Mouse (Mus musculus) midbrain, embryonic 13.5 days (tissue): ENCODE measurements around the gene Dlat. TPM values are rescaled to one million over a fixed set of nuclear protein-coding genes. Genes with fewer than 3 reads are reported as not detected.

Experiments used
- polyA plus RNA-seq: library from polyadenylated mRNA; unstranded; fragments of >200 nt; fragmentation: Nextera tagmentation; extraction: Ambion mirVana; gene quantifications from 2 replicates; pipeline ENCODE4 v1.2.1, GENCODE M21; 2015

The Dlat gene
- polyA plus RNA-seq, 1 experiment from 2014 or later: 40.9 TPM

Other genes starting within 250 kb of the Dlat start
- gene Plet1, start 165.3 kb downstream of the Dlat start, polyA plus RNA-seq: 0.43 and 0.58 TPM in 2 replicates
- gene Pts, start 131.1 kb downstream of the Dlat start, polyA plus RNA-seq: 115 and 123 TPM in 2 replicates
- gene Il18, start 105.0 kb downstream of the Dlat start, polyA plus RNA-seq: 27.3 and 29.4 TPM in 2 replicates
- 0.28 and 0.34 TPM in 2 replicates for gene Bco2, start 104.6 kb downstream of the Dlat start, polyA plus RNA-seq
- gene Tex12, start 98.5 kb downstream of the Dlat start, polyA plus RNA-seq: 0.32 and 0.50 TPM in 2 replicates
- gene Sdhd, start 56.0 kb downstream of the Dlat start, polyA plus RNA-seq: 209 and 210 TPM in 2 replicates
- 386 and 397 TPM in 2 replicates for gene Timm8b, start 55.9 kb downstream of the Dlat start, polyA plus RNA-seq
- 5.5 and 6.5 TPM in 2 replicates for gene Pih1d2, start 42.5 kb downstream of the Dlat start, polyA plus RNA-seq
- gene Nkapd1, start 42.3 kb downstream of the Dlat start, polyA plus RNA-seq: 23.5 and 23.8 TPM in 2 replicates
- 33.4 and 36.6 TPM in 2 replicates for gene Dixdc1, start 79.7 kb upstream of the Dlat start, polyA plus RNA-seq
- gene 2310030G06Rik, start 86.8 kb upstream of the Dlat start, polyA plus RNA-seq: 0.50 and 1.1 TPM in 2 replicates
- gene Cryab, start 91.5 kb upstream of the Dlat start, polyA plus RNA-seq: 3.5 and 4.0 TPM in 2 replicates
- gene Hspb2, start 92.6 kb upstream of the Dlat start, polyA plus RNA-seq: 0.42 and 0.54 TPM in 2 replicates
- 11.5 and 14.3 TPM in 2 replicates for gene Fdxacb1, start 108.5 kb upstream of the Dlat start, polyA plus RNA-seq
- gene Alg9, start 115.2 kb upstream of the Dlat start, polyA plus RNA-seq: 51.6 and 53.5 TPM in 2 replicates
- 59.9 and 61.7 TPM in 2 replicates for gene 1110032A03Rik, start 115.7 kb upstream of the Dlat start, polyA plus RNA-seq
- 56.1 and 58.0 TPM in 2 replicates for gene Ppp2r1b, start 185.5 kb upstream of the Dlat start, polyA plus RNA-seq